Mouse (Mus musculus) macrophage (primary cell): Measurements from ENCODE around the gene Nbeal1. TPM values are rescaled to one million over a fixed set of nuclear protein-coding genes. Genes with fewer than 3 reads are reported as not detected.

Source experiments
- polyA plus RNA-seq: library from polyadenylated mRNA; stranded (reverse); fragments of 250-400 nt; gene quantifications from 3 replicates; pipeline ENCODE4 v1.2.4, GENCODE M21; 2018; ENCODE audit warnings: inconsistent platforms

Gene Nbeal1
- polyA plus RNA-seq, 1 experiment from 2014 or later = 2.6 TPM

Other genes starting within 250 kb of the Nbeal1 start
- not detected in 3 replicates for gene Ica1l, start 137.4 kb upstream of the Nbeal1 start, polyA plus RNA-seq
- 2.2 to 2.9 TPM (median 2.7 TPM) in 3 replicates for gene Carf, start 82.4 kb upstream of the Nbeal1 start, polyA plus RNA-seq
- 9.2 to 17.4 TPM (median 16.3 TPM) in 3 replicates for gene Wdr12, start 82.0 kb upstream of the Nbeal1 start, polyA plus RNA-seq
- gene Cyp20a1, start 162.7 kb downstream of the Nbeal1 start, polyA plus RNA-seq = 18.7 to 35.4 TPM (median 19.6 TPM) in 3 replicates
- gene Abi2, start 229.0 kb downstream of the Nbeal1 start, polyA plus RNA-seq = 7.4 to 14.3 TPM (median 8.8 TPM) in 3 replicates